Mouse (Mus musculus) C2C12 (cell line): Measurements from ENCODE around the gene Pitx3.
A peak's percentile ranks its signal among the peaks of the same experiment; 100 is the strongest.

Experiments
- CEBPB ChIP-seq: IDR thresholded peaks from one replicate; pipeline ENCODE4 v1.6.1; 2011; ENCODE audit warnings: low read depth, mild to moderate bottlenecking, control low read depth, moderate library complexity
- CTCF ChIP-seq: IDR thresholded peaks from one replicate; pipeline ENCODE4 v1.5.1; 2011; ENCODE audit not compliant: control insufficient read depth, insufficient read depth, insufficient read length
- FOSL1 ChIP-seq: IDR thresholded peaks from one replicate; pipeline ENCODE4 v1.8.0; 2011; ENCODE audit warnings: mild to moderate bottlenecking, low read length; ENCODE audit not compliant: poor library complexity, insufficient read depth, severe bottlenecking
- MAX ChIP-seq: IDR thresholded peaks from one replicate; pipeline ENCODE4 v1.6.1; 2011; ENCODE audit warnings: mild to moderate bottlenecking, control low read depth
- MYOD1 ChIP-seq: IDR thresholded peaks from one replicate; pipeline ENCODE4 v1.6.1; 2011; ENCODE audit warnings: low read depth; ENCODE audit not compliant: control insufficient read depth, insufficient read length
- MYOG ChIP-seq: IDR thresholded peaks from one replicate; pipeline ENCODE4 v1.6.1; 2011; ENCODE audit not compliant: control insufficient read depth, insufficient read length; ENCODE audit errors: extremely low read depth
- USF1 ChIP-seq: IDR thresholded peaks from one replicate; pipeline ENCODE4 v1.6.1; 2011; ENCODE audit warnings: low read depth, mild to moderate bottlenecking, control low read depth, moderate library complexity

DNA sequence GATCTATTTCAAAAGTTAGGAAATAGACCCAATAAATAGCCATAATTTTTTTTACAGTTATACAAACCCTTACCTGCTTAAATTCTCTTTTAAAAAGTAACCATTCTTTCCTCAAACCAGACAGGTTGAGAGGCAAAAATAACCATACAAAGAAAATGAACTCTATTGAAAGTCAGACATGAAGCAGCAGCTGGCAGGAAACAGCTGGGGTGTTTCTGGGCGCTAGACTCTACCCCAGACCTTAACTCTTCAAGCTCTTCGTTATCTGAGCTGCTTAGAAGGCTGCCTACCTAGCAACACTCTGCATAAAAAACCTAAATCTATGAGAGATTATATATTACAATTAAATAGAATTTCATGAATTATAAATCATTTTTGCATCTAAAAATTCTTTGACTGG lies 39.1 kb upstream of the Pitx3 start:
- TF ChIP-seq CTCF (no peak), FOSL1 (no peak), MYOG (no peak), USF1 (no peak), MAX (no peak), CEBPB (no peak), MYOD1 (peak; percentile 67)
